Mouse (Mus musculus) kidney, postnatal 0 days (tissue): ENCODE results near the gene Dbi. TPM values are rescaled to one million over a fixed set of nuclear protein-coding genes. Genes with fewer than 3 reads are reported as not detected.
A peak's percentile ranks its signal among the peaks of the same experiment; 100 is the strongest.

Experiments used
- ATAC-seq: fragments of 200-750 bp; cut with Nextera tagmentation; replicated peaks from 2 replicates; pipeline ENCODE4 v1.8.0; 2017; ENCODE audit warnings: low read depth, moderate number of reproducible peaks, moderate TSS enrichment, moderate library complexity; ENCODE audit not compliant: low FRiP score
- DNase-seq: peaks from one replicate; pipeline ENCODE4 v3.0.0-alpha.2; 2016; ENCODE audit warnings: low spot score
- H3K27ac ChIP-seq: fragments of 300-500 bp; sonication (generic); 2 replicates; pipeline ENCODE4 v1.5.1; 2014; ENCODE audit warnings: mild to moderate bottlenecking
- H3K27me3 ChIP-seq: fragments of 300-500 bp; sonication (generic); 2 replicates; pipeline ENCODE4 v1.6.1; 2014; ENCODE audit warnings: low read length, mixed read lengths; ENCODE audit not compliant: insufficient read depth
- H3K36me3 ChIP-seq: fragments of 300-500 bp; sonication (generic); 2 replicates; pipeline ENCODE4 v1.6.1; 2014; ENCODE audit warnings: low read length, mixed read lengths; ENCODE audit not compliant: insufficient read depth
- H3K4me1 ChIP-seq: fragments of 300-500 bp; sonication (generic); replicated peaks from 2 replicates; pipeline ENCODE4 v1.6.1; 2014; ENCODE audit warnings: antibody characterized with exemption, low read length, mixed read lengths; ENCODE audit not compliant: insufficient read depth
- H3K4me2 ChIP-seq: fragments of 300-500 bp; sonication (generic); 2 replicates; pipeline ENCODE4 v1.6.1; 2014; ENCODE audit warnings: mild to moderate bottlenecking, low read length, moderate library complexity, mixed read lengths
- H3K4me3 ChIP-seq: fragments of 300-500 bp; sonication (generic); replicated peaks from 2 replicates; pipeline ENCODE4 v1.5.1; 2014; ENCODE audit warnings: low read depth, low read length
- H3K9ac ChIP-seq: fragments of 300-500 bp; sonication (generic); 2 replicates; pipeline ENCODE4 v1.6.1; 2014; ENCODE audit warnings: low read depth, low read length
- H3K9me3 ChIP-seq: fragments of 300-500 bp; sonication (generic); replicated peaks from 2 replicates; pipeline ENCODE4 v1.6.1; 2016; ENCODE audit warnings: low read length, inconsistent platforms, mixed read lengths
- CTCF ChIP-seq: IDR thresholded peaks from 2 replicates; pipeline ENCODE4 v1.5.1; 2016; ENCODE audit warnings: antibody characterized with exemption, low read depth, mild to moderate bottlenecking, moderate library complexity
- WGBS: fragments of 180-500 bp; shearing (Covaris S2); extraction: QIAGEN DNeasy Blood & Tissue Kit; methylation state at CpG from one replicate; pipeline ENCODE4 v1.1.7; 2014; 5-methylcytosine and 5-hydroxymethylcytosine counted together
- polyA plus RNA-seq: library from polyadenylated mRNA; unstranded; fragments of >200 nt; fragmentation: Nextera tagmentation; extraction: Ambion mirVana; gene quantifications from 2 replicates; pipeline ENCODE4 v1.2.1, GENCODE M21; 2015

The Dbi gene
- polyA plus RNA-seq, 1 experiment from 2014 or later, result 1,400 TPM

GRCm38 (mm10) chr1:120080632-120081031 is 40.2 kb downstream of the Dbi start:
- no peak overlapping the region for H3K4me3 ChIP-seq
- no peak overlapping the region for H3K9ac ChIP-seq
- no peaks in the 10 kb centered on the region for H3K36me3 ChIP-seq
- H3K4me1 ChIP-seq, result peaks cover 4% of the 10 kb centered on the region
- DNase-seq (no peak), ATAC-seq (no peak)
- no peak for TF ChIP-seq CTCF
- no peaks in the 10 kb centered on the region for H3K9me3 ChIP-seq
- 100% methylated on average over 1 of the region's 1 CpGs for WGBS
- no peak overlapping the region for H3K27ac ChIP-seq
- no peaks in the 10 kb centered on the region for H3K27me3 ChIP-seq
- no peak overlapping the region for H3K4me2 ChIP-seq

GRCm38 (mm10) chr1:120077746-120078410 is 43.0 kb downstream of the Dbi start:
- Histone ChIP-seq H3K9ac (no peak overlapping the region), H3K4me2 (no peak overlapping the region), H3K36me3 (no peaks in the 10 kb centered on the region), H3K4me1 (0 out of 2 replicates have a peak, but pooled peaks cover 7% of the 10 kb centered on the region), H3K9me3 (no peaks in the 10 kb centered on the region), H3K4me3 (no peak overlapping the region), H3K27ac (no peak overlapping the region), H3K27me3 (no peaks in the 10 kb centered on the region)
- DNase-seq (no peak), ATAC-seq (no peak)
- 27% methylated on average over 9 of the region's 9 CpGs for WGBS
- TF ChIP-seq CTCF, result no peak

GRCm38 (mm10) chr1:120075507-120075906 is 45.4 kb downstream of the Dbi start:
- WGBS, result 70% methylated on average over 5 of the region's 5 CpGs
- H3K27ac ChIP-seq, result peak overlapping the region; percentile 47; the same call in 1 of the 2 replicates
- no peak for ATAC-seq
- no peak overlapping the region for H3K9ac ChIP-seq
- no peaks in the 10 kb centered on the region for H3K9me3 ChIP-seq
- no peaks in the 10 kb centered on the region for H3K36me3 ChIP-seq
- no peak for DNase-seq
- no peak overlapping the region for H3K4me2 ChIP-seq
- no peak overlapping the region for H3K4me3 ChIP-seq
- no peak for TF ChIP-seq CTCF
- H3K27me3 ChIP-seq, result no peaks in the 10 kb centered on the region
- 0 out of 2 replicates have a peak, but pooled peaks cover 7% of the 10 kb centered on the region for H3K4me1 ChIP-seq

GRCm38 (mm10) chr1:120074931-120075330 is 45.9 kb downstream of the Dbi start:
- no peak for TF ChIP-seq CTCF
- no peak for DNase-seq
- no peak overlapping the region for H3K4me2 ChIP-seq
- ATAC-seq, result no peak
- H3K36me3 ChIP-seq, result no peaks in the 10 kb centered on the region
- no peaks in the 10 kb centered on the region for H3K27me3 ChIP-seq
- 0 out of 2 replicates have a peak, but pooled peaks cover 7% of the 10 kb centered on the region for H3K4me1 ChIP-seq
- H3K9me3 ChIP-seq, result no peaks in the 10 kb centered on the region
- H3K9ac ChIP-seq, result no peak overlapping the region
- 69% methylated on average over 4 of the region's 4 CpGs for WGBS
- no peak overlapping the region for H3K4me3 ChIP-seq
- H3K27ac ChIP-seq, result peak overlapping the region; percentile 47

GRCm38 (mm10) chr1:120074307-120074702 is 46.6 kb downstream of the Dbi start:
- H3K4me2 ChIP-seq, result peak overlapping the region; percentile 73
- peak; percentile 3; the same call in 1 of the 2 replicates for ATAC-seq
- WGBS, result 14% methylated on average over 4 of the region's 4 CpGs

GRCm38 (mm10) chr1:120073519-120074306 is 47.2 kb downstream of the Dbi start, which contains the start of gene Tmem37:
TSS of gene Tmem37 (minus strand) at chr1:120074074.
- Histone ChIP-seq H3K9ac (peak within 1 kb of the TSS; percentile 66), H3K27me3 (no peaks in the 10 kb centered on the region), H3K4me2 (peak within 1 kb of the TSS; percentile 73), H3K9me3 (no peaks in the 10 kb centered on the region), H3K36me3 (no peaks in the 10 kb centered on the region), H3K4me3 (peak within 1 kb of the TSS; percentile 39), H3K27ac (peak within 1 kb of the TSS; percentile 74), H3K4me1 (0 out of 2 replicates have a peak, but pooled peaks cover 7% of the 10 kb centered on the region)
- ATAC-seq, result peak; percentile 93
- no peak for TF ChIP-seq CTCF
- peak; percentile 84 for DNase-seq
- WGBS, result 5% methylated on average over 40 of the region's 40 CpGs

More at GRCm38 (mm10) chr1:120074307-120074702, 46.6 kb downstream of the Dbi start:
- Histone ChIP-seq H3K4me1 (0 out of 2 replicates have a peak, but pooled peaks cover 7% of the 10 kb centered on the region), H3K27me3 (no peaks in the 10 kb centered on the region), H3K9me3 (no peaks in the 10 kb centered on the region), H3K27ac (peak overlapping the region; percentile 74), H3K36me3 (no peaks in the 10 kb centered on the region), H3K9ac (no peak overlapping the region), H3K4me3 (0 out of 2 replicates have a peak overlapping the region, but pooled peaks have one; percentile 39)
- DNase-seq, result peak; percentile 43
- TF ChIP-seq CTCF, result no peak
